Mouse (Mus musculus) liver, adult (tissue): ENCODE measurements around the gene Nadk2.

Source experiments
- GATA4 ChIP-seq: IDR thresholded peaks from 2 replicates; pipeline ENCODE4 v1.6.1; 2014; ENCODE audit warnings: mild to moderate bottlenecking, low read length; ENCODE audit not compliant: insufficient replicate concordance

Nadk2 gene

DNA sequence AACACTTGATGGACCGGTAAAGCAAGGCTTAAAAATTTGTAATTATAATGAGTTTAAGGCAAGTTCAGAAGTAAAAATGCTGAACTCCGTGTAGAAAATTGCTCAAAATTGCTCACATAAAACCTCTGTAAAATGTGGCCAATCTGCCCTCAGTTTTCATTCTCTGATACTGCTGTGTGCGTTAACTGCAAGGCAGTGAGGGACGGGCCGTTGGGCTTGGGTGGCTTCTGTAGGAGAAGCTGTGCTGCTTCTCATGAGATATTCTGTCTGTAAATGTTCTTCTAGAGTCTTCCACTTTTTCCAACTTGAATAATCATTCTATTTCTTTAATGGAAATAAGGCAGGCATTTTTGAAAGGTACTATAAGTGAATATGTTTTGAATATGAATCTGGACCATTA lies 8.6 kb downstream of the Nadk2 start:
- TF ChIP-seq GATA4 = no peak

DNA sequence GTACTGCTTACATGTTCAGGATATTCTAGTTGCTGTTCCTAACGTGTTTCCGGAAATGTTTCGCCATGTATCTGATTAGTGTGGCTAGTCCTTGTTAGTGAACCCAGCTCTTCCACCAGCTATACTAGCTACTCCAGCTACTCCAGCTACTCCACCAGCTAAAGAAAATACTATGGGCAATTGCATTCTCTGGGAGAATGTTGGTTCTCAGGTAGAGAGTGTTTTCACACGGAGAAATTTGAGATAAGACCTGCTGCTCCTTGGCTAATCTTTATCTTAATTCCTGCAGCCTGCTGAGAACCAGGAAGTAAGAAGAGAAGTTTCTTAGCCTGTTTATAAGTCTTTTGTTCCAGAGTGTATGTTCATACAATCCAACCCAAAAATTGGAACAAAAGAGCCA lies 9.1 kb downstream of the Nadk2 start:
- TF ChIP-seq GATA4 = no peak

DNA sequence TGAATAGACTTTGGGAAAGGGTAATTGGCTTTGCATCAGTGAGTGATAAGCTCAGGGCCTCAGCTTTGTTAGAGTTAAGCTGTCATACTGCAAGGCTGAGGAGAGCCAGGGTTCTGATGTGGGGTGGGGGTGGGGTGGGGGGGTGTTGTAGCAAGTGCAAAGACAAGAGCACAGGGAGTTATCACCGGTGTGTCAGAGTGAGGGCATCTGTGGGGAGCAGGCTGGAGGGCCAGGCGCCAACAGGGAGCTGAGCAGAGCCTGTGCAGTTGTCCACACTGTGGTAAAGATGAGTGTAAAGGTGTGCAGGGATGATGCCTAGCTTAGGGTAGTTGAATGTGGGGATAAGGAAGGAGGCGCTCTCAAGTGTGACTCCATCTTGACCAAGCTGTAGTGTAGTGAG lies 10.2 kb downstream of the Nadk2 start:
- no peak for TF ChIP-seq GATA4

DNA sequence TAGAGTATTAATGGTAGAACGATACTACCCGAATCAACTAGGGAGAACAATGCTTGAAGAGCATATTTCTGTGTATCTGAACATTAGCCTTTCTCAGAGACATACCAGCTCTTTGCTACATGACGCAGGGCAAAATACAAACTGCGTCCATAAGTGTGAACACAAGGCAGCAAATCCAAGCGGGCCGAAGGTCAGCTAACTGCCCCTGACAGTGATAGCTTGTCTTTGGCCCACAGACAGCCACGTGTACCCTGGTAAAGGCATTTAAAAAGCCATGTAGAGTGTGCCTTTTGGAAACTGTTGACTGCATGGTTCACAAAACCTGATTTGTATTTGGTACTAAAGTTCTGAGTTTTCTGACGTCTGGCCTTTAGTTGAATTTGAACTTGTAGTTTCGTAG lies 11.7 kb downstream of the Nadk2 start:
- no peak for TF ChIP-seq GATA4

DNA sequence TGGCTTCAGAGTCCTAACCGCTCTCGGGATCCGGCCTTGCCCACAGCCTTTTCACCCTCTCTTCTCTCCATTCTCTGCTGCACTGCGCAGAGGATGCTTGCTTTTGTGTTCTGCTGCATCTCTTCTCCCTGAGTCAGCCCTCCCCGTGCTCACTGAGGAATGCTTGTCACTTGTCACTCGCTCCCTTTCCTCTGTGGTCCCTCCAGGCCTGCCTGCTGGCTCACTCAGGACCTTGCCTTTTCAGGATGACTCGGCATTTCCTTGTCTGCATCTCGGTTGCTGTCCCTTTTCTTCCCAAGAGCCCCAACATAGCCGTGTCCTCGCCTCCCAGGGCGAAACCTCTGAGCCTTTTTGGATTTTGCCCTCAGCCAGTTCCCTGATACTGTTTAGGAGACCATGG lies 15.8 kb downstream of the Nadk2 start:
- TF ChIP-seq GATA4 = no peak

DNA sequence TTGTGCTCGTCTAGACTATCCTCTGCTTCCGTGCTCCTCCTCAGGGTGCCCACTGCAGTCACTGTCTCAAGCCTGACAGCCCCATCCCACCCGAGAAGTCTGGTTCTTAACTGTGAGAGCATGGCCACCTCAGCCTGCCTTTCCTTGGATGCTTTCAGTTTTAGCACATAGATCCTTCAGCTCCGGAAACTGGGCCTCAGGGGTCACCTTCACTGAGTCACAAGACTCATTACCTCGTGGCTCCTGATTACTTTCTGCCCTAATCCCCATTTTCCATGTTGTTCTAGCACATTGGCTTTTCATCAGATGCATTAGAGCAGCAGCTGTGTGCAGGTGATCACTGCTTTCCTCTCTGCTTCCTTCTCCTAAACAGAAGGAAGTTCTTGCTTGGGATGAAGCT lies 16.4 kb downstream of the Nadk2 start:
- TF ChIP-seq GATA4 = no peak

DNA sequence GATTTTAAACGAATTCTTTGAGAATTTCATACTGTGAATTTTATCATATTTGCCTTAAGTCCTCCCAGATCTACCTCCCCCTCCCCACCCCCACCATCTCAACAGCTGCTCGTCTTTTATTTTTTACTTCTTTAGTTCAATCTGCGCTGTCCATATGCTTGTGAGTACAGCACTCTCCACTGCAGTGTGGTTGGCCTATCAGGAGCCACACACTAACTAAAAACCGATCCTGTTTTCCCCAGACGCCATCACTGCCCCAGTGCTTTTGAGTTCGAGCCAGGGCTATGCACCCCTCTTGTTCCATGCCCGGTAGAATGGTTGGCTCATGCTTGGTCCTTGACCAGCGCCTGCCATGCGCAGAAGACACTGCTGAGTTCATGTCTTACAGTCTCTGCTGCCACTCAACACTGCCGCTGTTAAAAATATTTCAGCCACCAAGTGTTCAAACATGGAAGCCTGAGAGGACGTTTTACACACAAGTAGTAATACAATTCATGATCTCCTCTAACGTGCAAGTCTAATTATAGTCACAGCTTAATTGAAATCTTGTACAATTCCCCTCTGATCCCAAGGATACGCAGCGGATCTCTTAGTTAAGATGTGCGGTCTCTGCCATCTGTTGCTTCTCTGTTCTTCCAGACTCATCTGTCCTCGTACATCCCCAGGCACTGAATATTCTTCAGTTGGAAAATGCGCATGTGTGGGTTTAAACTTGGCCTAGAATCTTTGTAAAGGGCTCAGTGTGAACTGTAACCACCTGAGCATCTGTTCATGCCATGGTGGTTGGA lies 17.0 kb downstream of the Nadk2 start:
- no peak for TF ChIP-seq GATA4

DNA sequence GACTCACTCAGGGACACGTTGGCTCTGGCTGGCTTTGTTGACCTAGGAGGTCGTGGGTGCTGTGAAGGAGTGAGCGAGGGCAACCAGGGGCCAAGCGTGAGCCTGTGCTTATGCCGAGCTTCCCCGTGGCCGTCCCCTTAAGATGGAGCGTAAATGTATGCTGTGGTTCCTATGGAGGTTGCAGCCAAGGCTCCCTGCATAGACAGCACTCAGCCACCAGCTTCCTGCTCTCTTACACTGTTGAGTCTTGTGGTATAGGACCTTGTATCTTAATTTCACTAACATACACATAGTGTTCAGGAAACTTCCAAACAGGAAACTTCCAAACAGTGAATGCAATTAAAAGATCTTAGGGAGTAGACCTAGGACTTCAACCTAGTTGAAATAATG lies 17.6 kb downstream of the Nadk2 start:
- no peak for TF ChIP-seq GATA4

DNA sequence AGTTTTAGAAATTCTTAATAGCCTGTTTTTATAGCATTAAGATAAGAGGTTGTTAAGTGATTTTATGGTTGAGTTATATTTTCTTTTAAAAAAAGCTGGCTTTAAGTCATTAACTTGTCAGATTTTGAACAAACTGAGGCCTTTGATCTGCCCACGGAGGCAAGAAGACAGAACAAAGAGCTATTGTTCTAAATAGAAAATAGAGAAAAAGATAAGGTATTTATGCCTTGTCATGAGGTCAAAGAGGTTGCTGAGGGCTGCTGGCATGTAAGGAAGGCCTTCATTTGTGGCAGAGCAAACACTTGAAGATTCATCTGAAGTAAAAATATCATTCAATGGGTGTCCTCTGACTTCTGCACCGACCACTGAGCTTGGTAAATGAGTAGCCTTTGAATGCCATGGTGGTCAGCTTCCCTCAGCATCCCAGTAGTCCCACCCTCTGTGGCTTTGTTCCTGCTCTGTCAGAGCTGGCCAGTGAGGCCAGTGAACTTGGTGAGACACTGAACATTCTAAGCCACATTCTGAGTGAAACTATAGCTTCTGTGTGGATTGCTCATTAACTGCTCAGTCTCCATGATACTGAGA lies 18.2 kb downstream of the Nadk2 start:
- TF ChIP-seq GATA4 = no peak

DNA sequence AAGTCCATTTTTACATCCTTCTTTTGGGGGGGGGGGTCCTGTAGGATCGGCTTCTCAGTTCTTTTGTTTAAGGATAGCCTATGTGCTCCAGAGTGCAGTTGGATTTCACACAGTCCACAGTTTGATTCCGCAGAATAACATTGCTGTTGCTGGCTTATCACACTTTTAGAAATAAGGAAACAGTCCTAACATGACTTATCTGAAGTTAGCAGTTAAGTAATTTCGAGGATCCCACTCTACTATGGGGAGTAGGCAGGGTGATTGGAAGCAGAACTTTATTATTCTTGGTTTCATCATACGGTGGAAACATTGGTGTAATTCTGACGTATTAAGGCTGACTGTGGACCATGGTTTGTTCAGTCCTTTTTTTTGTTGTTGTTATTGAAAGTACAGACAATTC lies 19.6 kb downstream of the Nadk2 start:
- TF ChIP-seq GATA4 = no peak

DNA sequence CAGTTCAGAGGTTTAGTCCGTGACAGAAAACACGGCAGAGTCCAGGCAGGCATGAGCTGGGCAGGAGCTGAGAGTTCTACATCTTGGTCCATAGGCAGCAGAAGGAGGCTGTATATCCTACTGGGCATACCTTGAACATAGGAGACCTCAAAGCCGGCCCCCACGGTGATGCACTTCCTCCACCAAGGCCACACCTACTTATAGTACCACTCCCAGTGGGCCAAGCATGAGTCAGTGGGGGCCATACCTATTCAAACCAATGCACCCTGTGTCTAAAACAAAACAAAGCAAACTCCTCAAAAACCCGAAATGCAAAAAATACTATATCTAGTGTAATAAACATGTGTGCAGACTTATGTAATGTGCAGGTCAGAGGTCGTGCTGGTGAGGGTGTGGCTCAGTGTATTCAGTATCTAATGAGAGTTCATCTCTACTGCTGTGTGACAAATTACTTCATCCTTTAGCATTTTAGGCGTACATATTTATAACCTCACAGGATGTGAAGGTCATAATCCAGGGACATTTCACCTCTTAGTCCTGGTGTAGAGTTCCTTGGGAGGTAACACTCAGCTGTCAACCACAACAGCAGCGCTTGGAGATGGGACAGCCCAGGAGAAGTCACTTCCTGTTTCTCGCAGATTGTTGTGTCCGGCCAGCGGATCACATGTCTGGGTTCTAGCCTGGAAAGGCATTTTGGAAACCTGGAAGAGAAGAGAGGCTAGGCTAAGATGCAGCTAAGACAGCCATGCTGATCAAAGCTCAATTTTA lies 22.7 kb downstream of the Nadk2 start:
- TF ChIP-seq GATA4 = no peak

DNA sequence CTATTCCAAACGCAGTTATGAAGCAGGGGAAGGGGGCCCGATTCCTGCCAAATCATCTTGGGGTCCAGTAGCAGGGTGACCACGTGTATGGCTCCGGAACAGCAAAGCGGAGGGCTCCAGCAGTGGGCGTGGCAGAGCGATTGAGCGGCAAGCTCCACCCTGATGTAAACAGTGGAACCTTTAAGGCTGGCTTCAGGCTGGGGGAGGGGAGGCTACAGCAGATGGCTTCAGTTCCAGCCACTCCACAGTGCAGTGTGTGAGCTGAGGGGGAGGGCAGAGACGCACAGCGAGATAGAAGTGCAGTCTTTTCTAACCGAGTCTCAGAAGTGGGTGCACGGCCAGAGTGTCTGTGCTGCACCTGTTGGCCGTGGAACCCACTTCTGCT lies 23.3 kb downstream of the Nadk2 start:
- TF ChIP-seq GATA4 = no peak

DNA sequence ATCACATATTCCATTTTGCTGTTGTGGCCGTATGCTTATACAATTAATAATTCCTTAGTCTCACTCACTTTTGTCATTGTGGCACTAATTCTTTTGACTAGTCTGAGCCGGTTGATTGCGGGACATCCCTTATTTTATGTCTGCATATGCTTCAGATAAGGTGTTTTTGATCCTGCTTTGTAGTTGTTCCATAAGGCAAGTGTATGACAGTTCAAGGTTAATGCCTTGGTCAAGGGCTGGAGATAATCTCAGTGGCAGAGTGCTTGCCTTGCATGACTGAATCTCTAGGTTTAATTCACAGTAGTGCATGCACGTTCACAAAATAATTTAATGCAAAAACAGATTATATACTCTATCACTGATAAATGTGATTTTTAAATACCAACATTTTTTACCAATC lies 25.8 kb downstream of the Nadk2 start:
- TF ChIP-seq GATA4 = no peak

DNA sequence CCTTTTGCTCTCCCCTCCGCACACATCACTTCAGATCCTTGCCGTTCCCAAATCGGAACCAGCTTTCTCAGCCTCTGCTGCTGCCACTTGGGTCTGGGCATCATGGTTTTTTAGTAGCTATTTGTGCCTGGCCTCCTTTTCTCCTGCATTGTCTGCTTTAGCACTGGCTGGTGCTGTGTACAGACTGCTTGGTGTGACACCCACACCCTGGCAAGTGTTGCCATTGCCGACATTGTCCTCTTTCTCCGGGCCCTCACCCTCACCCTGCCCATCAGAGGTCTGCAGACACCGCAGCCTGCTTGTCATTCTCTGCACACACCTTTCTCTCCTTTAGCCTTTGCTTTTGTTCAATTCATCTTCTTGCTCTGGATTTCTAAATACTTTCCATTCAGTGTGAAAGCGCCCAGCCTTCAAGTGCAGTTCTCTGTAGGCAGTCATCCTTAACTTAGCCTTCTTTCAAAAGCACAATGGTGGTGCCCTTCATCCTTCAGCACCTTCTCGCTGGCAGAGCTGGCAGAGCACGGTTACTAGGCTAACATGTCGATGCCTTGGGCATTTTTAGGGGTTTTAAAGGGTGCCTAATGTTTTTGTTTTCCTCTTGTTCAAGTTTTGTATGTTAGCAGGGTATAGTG lies 29.5 kb downstream of the Nadk2 start:
- TF ChIP-seq GATA4 = no peak

DNA sequence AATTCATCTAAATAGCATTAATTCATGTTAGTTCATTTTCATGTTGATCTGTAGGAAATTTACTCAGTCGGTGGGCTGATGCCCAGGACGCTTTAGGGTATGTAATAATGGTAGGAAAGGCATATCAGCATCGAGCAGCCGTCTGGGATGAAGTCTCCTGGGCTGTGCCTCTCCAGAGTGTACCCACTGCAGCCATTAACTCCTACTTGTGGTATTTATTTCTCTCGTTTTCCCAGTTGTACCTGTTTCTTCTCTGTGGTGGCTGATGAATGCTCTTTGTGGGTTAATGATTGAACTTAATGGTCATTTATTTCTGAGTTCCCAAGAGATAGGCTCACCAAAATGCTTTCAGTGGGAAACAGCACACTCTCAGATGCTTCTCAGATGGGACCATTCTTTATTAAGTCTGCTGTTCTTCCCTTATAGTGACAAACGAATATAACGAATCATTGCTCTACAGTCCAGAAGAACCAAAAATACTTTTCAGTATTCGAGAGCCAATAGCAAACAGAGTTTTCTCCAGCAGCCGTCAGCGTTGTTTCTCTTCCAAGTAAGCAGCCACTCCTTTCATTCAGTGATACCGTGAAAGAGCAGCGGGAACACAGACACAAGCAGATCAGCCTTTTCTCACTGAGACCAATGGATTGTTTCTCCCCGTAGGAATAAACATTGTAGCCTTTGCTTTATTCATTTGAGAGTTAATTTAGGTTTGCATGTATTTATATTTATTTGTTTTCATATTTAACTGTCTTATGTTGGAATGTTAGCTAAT lies 35.4 kb downstream of the Nadk2 start:
- TF ChIP-seq GATA4 = no peak

DNA sequence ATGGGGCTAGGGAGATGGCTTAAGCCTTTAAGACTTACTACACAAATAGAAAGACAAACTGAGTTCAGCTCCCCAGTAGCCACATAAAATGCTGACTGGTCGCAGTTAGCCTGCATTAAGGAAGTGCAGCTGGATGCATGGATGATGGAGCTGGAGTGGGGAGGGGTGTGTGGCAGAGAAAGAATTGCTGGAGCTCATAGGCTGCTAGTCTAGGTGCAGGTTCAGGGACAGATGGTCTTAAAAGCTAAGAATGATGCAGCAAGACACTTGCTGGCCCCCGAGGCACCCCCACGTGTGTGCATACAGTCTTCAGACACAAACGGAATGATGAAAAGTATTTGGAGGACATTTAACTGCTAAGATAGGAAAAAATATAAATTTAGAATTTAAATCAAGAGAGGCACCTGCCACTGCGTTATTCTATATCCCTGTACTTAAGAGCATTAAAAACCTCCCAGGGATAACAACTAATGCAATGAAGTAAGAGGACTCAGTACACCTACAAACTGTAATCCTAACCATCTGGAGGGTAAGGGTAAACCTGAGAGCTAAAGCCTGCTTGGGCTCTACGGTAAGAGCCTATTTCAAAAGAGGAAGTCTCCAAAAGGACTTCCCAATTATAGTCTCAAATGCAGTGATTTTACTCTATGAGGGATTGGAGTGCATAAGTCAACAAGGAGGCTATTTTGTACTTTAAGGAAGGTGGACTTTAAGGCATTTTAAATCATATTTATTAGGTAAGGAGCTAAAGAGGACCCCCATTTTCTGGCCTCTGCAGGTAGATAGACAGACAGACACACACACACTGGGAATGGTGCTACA lies 39.7 kb downstream of the Nadk2 start:
- no peak for TF ChIP-seq GATA4
